Mouse (Mus musculus): ENCODE measurements around the gene Acox1. TPM values are rescaled to one million over a fixed set of nuclear protein-coding genes. Genes with fewer than 3 reads are reported as not detected.
A peak's percentile ranks its signal among the peaks of the same experiment; 100 is the strongest.

The Acox1 gene
- polyA plus RNA-seq, 1 experiment from 2014 or later, result 22.4 TPM

GRCm38 (mm10) chr11:116195252-116195651 is 3.6 kb downstream of the Acox1 start:
- H3K4me3 ChIP-seq (ENCODE audit: low read depth, low read length), result no peak overlapping the region
- no peaks in the 10 kb centered on the region for H3K9me3 ChIP-seq (replicated peaks; ENCODE audit: control insufficient read depth, low read length)
- no peaks in the 10 kb centered on the region for H3K4me1 ChIP-seq (ENCODE audit: control insufficient read depth, insufficient read depth, low read length)
- 75% methylated on average over 5 of the region's 5 CpGs for WGBS
- no peaks in the 10 kb centered on the region for H3K36me3 ChIP-seq (replicated peaks; ENCODE audit: control insufficient read depth, insufficient read depth, low read depth, low read length)
- DNase-seq (ENCODE audit: low spot score) (no peak), ATAC-seq (replicated peaks; ENCODE audit: insufficient number of reproducible peaks, low FRiP score, low TSS enrichment, low read depth) (no peak)
- H3K9ac ChIP-seq (replicated peaks; ENCODE audit: low read length), result no peak overlapping the region
- H3K27ac ChIP-seq (replicated peaks; ENCODE audit: low read depth, low read length), result no peak overlapping the region
- no peak overlapping the region for H3K4me2 ChIP-seq (ENCODE audit: low read depth, low read length)
- H3K27me3 ChIP-seq (ENCODE audit: control insufficient read depth, insufficient read depth, low read length), result no peaks in the 10 kb centered on the region

DNA sequence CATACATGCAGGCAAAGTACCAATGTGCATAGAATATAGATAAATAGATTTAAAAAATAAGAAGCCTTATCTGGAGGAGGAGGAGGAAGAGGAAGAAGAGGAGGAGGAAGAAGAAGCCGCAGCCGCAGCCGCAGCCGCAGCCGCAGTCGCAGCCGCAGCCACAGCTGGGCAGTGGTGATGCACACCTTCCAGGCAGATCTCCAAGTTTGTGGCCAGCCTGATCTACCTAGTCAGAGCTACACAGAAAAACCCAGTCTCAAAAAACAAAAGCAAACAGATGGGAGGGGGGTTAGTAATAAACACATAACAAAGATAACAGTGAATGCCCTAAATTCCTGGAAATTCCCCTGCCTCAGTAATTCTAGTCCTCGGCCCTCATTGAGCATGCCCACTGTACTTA is 4.2 kb downstream of the Acox1 start:
- Histone ChIP-seq H3K9ac (replicated peaks; ENCODE audit: low read length) (no peak overlapping the region; the same call in 1 of the 2 replicates), H3K4me2 (ENCODE audit: low read depth, low read length) (no peak overlapping the region), H3K4me1 (ENCODE audit: control insufficient read depth, insufficient read depth, low read length) (no peaks in the 10 kb centered on the region), H3K9me3 (replicated peaks; ENCODE audit: control insufficient read depth, low read length) (no peaks in the 10 kb centered on the region), H3K27ac (replicated peaks; ENCODE audit: low read depth, low read length) (no peak overlapping the region), H3K4me3 (ENCODE audit: low read depth, low read length) (no peak overlapping the region), H3K27me3 (ENCODE audit: control insufficient read depth, insufficient read depth, low read length) (no peaks in the 10 kb centered on the region), H3K36me3 (replicated peaks; ENCODE audit: control insufficient read depth, insufficient read depth, low read depth, low read length) (no peaks in the 10 kb centered on the region)
- 93% methylated on average over 8 of the region's 8 CpGs for WGBS
- DNase-seq (ENCODE audit: low spot score) (no peak), ATAC-seq (replicated peaks; ENCODE audit: insufficient number of reproducible peaks, low FRiP score, low TSS enrichment, low read depth) (no peak)

- no peak for DNase-seq (ENCODE audit: low spot score)
- H3K27ac ChIP-seq (replicated peaks; ENCODE audit: low read depth, low read length), result no peak overlapping the region
- H3K4me1 ChIP-seq (ENCODE audit: control insufficient read depth, insufficient read depth, low read length), result no peaks in the 10 kb centered on the region
- no peak overlapping the region for H3K9ac ChIP-seq (replicated peaks; ENCODE audit: low read length)
- ATAC-seq (replicated peaks; ENCODE audit: insufficient number of reproducible peaks, low FRiP score, low TSS enrichment, low read depth), result no peak
- no peaks in the 10 kb centered on the region; the same call in 1 of the 2 replicates for H3K36me3 ChIP-seq (replicated peaks; ENCODE audit: control insufficient read depth, insufficient read depth, low read depth, low read length)
- H3K27me3 ChIP-seq (ENCODE audit: control insufficient read depth, insufficient read depth, low read length), result no peaks in the 10 kb centered on the region
- H3K4me2 ChIP-seq (ENCODE audit: low read depth, low read length), result no peak overlapping the region
- 50% methylated on average over 11 of the region's 11 CpGs for WGBS
- H3K4me3 ChIP-seq (ENCODE audit: low read depth, low read length), result no peak overlapping the region
- no peaks in the 10 kb centered on the region for H3K9me3 ChIP-seq (replicated peaks; ENCODE audit: control insufficient read depth, low read length)
Measured at GRCm38 (mm10) chr11:116187226-116187930, 11.5 kb downstream of the Acox1 start.

DNA sequence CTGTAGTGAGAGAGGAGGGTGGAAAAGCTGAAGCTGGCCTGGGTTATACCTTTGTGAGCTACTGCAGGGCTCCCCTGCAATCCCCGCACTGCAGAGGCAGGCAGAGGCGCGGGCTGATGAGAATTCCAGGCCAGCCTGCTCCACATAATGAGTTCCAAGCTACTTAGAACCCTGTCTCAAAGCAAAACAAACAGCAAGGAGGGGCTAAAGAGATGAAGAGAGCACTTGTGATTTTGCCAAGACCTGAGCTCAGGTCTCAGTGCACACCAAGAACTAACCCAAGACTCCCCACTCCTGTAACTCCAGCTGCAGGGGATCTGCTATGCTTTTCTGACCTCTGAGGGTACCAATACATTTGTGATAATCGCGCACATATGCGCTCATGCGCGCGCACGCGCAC is 12.5 kb downstream of the Acox1 start:
- no peak overlapping the region for H3K4me2 ChIP-seq (ENCODE audit: low read depth, low read length)
- peak overlapping the region; percentile 67; the same call in 1 of the 2 replicates for H3K27ac ChIP-seq (replicated peaks; ENCODE audit: low read depth, low read length)
- no peaks in the 10 kb centered on the region for H3K9me3 ChIP-seq (replicated peaks; ENCODE audit: control insufficient read depth, low read length)
- H3K4me1 ChIP-seq (ENCODE audit: control insufficient read depth, insufficient read depth, low read length), result no peaks in the 10 kb centered on the region
- WGBS, result 74% methylated on average over 11 of the region's 11 CpGs
- no peak; the same call in 1 of the 2 replicates for ATAC-seq (replicated peaks; ENCODE audit: insufficient number of reproducible peaks, low FRiP score, low TSS enrichment, low read depth)
- no peaks in the 10 kb centered on the region for H3K27me3 ChIP-seq (ENCODE audit: control insufficient read depth, insufficient read depth, low read length)
- H3K36me3 ChIP-seq (replicated peaks; ENCODE audit: control insufficient read depth, insufficient read depth, low read depth, low read length), result no peaks in the 10 kb centered on the region; the same call in 1 of the 2 replicates
- H3K4me3 ChIP-seq (ENCODE audit: low read depth, low read length), result no peak overlapping the region
- DNase-seq (ENCODE audit: low spot score), result peak; percentile 48
- H3K9ac ChIP-seq (replicated peaks; ENCODE audit: low read length), result no peak overlapping the region

DNA sequence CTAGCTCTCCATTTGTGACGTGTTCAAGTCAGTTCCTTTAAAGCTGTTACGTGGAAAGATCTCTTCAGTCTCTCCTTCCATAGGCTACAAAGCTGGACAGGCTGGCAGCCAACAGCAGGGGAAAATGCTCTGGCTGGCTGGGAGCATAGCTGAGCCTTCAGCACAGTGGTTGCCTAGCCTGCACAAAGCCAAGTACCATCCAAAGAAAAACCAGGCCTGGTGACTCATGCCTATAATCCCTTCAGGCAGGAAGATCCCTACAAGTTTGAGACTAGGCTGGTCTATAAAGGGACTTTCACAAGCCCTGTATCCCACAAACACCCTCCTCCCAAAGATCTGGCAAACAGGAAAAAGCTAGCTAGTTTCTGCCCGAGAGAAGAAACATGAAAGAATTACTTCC is 13.0 kb downstream of the Acox1 start:
- Histone ChIP-seq H3K9me3 (replicated peaks; ENCODE audit: control insufficient read depth, low read length) (no peaks in the 10 kb centered on the region), H3K36me3 (replicated peaks; ENCODE audit: control insufficient read depth, insufficient read depth, low read depth, low read length) (no peaks in the 10 kb centered on the region; the same call in 1 of the 2 replicates), H3K4me3 (ENCODE audit: low read depth, low read length) (no peak overlapping the region), H3K9ac (replicated peaks; ENCODE audit: low read length) (no peak overlapping the region), H3K27me3 (ENCODE audit: control insufficient read depth, insufficient read depth, low read length) (no peaks in the 10 kb centered on the region), H3K4me1 (ENCODE audit: control insufficient read depth, insufficient read depth, low read length) (no peaks in the 10 kb centered on the region), H3K4me2 (ENCODE audit: low read depth, low read length) (no peak overlapping the region), H3K27ac (replicated peaks; ENCODE audit: low read depth, low read length) (peak overlapping the region; percentile 67; the same call in 1 of the 2 replicates)
- WGBS, result 83% methylated on average over 3 of the region's 3 CpGs
- ATAC-seq (replicated peaks; ENCODE audit: insufficient number of reproducible peaks, low FRiP score, low TSS enrichment, low read depth), result no peak
- no peak for DNase-seq (ENCODE audit: low spot score)

- DNase-seq (ENCODE audit: low spot score), result no peak
- no peak overlapping the region for H3K4me3 ChIP-seq (ENCODE audit: low read depth, low read length)
- no peaks in the 10 kb centered on the region for H3K9me3 ChIP-seq (replicated peaks; ENCODE audit: control insufficient read depth, low read length)
- no peak overlapping the region for H3K27ac ChIP-seq (replicated peaks; ENCODE audit: low read depth, low read length)
- H3K27me3 ChIP-seq (ENCODE audit: control insufficient read depth, insufficient read depth, low read length), result no peaks in the 10 kb centered on the region
- no peak for ATAC-seq (replicated peaks; ENCODE audit: insufficient number of reproducible peaks, low FRiP score, low TSS enrichment, low read depth)
- no peaks in the 10 kb centered on the region; the same call in none of the 2 replicates for H3K36me3 ChIP-seq (replicated peaks; ENCODE audit: control insufficient read depth, insufficient read depth, low read depth, low read length)
- 90% methylated on average over 20 of the region's 20 CpGs for whole genome bisulfite sequencing
- no peak overlapping the region for H3K9ac ChIP-seq (replicated peaks; ENCODE audit: low read length)
- no peaks in the 10 kb centered on the region for H3K4me1 ChIP-seq (ENCODE audit: control insufficient read depth, insufficient read depth, low read length)
- H3K4me2 ChIP-seq (ENCODE audit: low read depth, low read length), result no peak overlapping the region
Measured at GRCm38 (mm10) chr11:116178411-116179121, 20.3 kb downstream of the Acox1 start.

GRCm38 (mm10) chr11:116176010-116176409 is 22.8 kb downstream of the Acox1 start:
- 87% methylated on average over 7 of the region's 7 CpGs for WGBS
- Histone ChIP-seq H3K27ac (replicated peaks; ENCODE audit: low read depth, low read length) (no peak overlapping the region), H3K36me3 (replicated peaks; ENCODE audit: control insufficient read depth, insufficient read depth, low read depth, low read length) (no peaks in the 10 kb centered on the region; the same call in none of the 2 replicates), H3K4me3 (ENCODE audit: low read depth, low read length) (no peak overlapping the region), H3K4me1 (ENCODE audit: control insufficient read depth, insufficient read depth, low read length) (no peaks in the 10 kb centered on the region), H3K9ac (replicated peaks; ENCODE audit: low read length) (no peak overlapping the region), H3K4me2 (ENCODE audit: low read depth, low read length) (no peak overlapping the region), H3K27me3 (ENCODE audit: control insufficient read depth, insufficient read depth, low read length) (no peaks in the 10 kb centered on the region), H3K9me3 (replicated peaks; ENCODE audit: control insufficient read depth, low read length) (no peaks in the 10 kb centered on the region)
- DNase-seq (ENCODE audit: low spot score), result no peak
- ATAC-seq (replicated peaks; ENCODE audit: insufficient number of reproducible peaks, low FRiP score, low TSS enrichment, low read depth), result no peak

Data from embryonic facial prominence, embryonic 11.5 days (tissue).